Mouse (Mus musculus) kidney, adult 9 months (tissue): Measurements from ENCODE around the gene Cpsf4.
"Not testable (repeated sequence)": the region's sequence is repeated elsewhere in the genome, so short reads cannot be mapped to it uniquely, and the experiment has no call there.

Source experiments
- DNase-seq: peaks from one replicate; pipeline ENCODE4 v3.0.0; 2022

Gene Cpsf4

GRCm38 (mm10) chr5:145166536-145167305, at the start of gene Cpsf4, which contains the start of gene Ptcd1:
Cpsf4 (plus strand) TSS chr5:145167213.
Ptcd1 (minus strand) TSS chr5:145167108.
- peak; percentile 99 for DNase-seq

DNA sequence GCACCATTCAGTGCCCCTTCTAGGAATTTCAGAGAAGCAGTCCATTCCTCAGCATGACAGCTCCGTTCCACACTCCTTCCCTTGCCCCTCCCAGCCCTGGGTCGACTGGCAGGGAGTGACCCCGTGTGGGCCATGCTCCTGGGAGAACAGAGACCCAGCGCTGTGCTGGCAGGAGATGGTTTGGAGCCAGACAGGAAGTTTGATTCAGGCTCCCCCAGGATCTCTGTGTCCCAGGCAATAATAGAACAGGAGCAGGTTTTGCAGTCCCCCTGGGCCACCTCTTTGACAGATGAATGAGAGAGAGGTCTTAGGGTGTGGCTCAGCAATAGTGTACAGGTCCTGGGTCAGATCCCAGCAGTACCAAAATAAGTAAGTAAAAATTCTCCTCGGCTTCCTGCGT, 49.0 kb upstream of the Cpsf4 start:
- DNase-seq = peak; percentile 28

- no peak for DNase-seq
Observed at GRCm38 (mm10) chr5:145118461-145118860, 48.6 kb upstream of the Cpsf4 start.

DNA sequence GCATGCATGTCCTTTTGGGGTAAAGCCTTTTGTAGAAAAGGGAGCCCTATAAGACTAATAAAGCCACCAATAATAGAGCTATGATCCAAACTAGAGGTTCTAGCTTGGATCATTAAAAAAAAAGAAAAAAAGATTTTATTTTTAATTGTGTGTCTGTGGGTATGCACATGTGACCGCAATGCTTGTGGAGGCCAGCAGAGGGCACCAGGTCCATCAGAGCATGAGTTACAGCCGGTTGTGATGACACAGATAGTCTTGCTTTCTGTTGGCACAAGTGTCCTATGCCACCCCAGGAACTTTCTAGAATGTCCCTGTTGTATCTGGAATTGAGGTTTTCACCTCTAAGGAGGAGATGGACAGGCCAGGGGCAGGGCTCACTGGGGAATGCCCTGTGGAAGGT, 47.6 kb upstream of the Cpsf4 start:
- no peak for DNase-seq

DNA sequence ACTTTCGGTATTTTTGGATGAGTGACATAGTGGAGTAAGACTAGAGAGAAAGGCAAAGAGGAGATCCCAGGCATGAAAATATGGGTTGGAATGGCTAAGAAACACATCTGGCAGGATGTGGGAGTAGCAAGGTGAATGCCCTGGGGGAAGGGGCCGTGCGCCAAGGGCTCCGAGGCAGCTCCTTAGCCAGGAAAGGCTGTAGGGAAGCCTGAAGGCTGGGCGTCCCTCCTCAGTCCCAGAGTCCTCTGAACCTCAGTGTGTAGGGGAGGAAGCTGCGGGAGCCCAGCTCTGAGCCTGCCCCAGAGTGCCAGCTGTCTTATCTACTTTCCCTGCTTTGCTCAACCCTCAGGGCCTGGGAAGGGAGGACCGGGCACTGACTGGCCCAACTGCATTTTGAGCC, 46.1 kb upstream of the Cpsf4 start:
- no peak for DNase-seq

- no peak for DNase-seq
Observed at GRCm38 (mm10) chr5:145123396-145123795, 43.6 kb upstream of the Cpsf4 start.

DNA sequence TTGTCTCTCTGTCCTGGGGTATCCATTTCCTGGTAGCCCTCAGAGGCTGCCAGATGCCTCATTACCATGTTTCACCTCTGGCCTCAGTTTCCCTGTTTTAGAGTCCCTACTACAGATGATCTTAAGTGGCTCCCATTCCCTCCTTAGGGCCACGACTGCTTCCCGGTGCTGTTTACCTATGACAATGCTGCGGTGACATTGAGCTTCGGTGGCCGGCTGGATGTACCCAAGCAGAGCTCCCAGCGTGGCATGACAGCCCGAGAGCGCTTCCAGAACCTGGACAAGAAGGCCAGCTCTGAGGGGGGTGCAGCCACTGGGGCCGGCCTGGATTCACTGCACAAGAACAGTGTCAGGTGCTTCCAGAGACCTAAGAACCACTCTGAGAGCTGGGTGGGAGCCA, 40.4 kb upstream of the Cpsf4 start:
- no peak for DNase-seq

GRCm38 (mm10) chr5:145129124-145129523, 37.9 kb upstream of the Cpsf4 start:
- no peak for DNase-seq

DNA sequence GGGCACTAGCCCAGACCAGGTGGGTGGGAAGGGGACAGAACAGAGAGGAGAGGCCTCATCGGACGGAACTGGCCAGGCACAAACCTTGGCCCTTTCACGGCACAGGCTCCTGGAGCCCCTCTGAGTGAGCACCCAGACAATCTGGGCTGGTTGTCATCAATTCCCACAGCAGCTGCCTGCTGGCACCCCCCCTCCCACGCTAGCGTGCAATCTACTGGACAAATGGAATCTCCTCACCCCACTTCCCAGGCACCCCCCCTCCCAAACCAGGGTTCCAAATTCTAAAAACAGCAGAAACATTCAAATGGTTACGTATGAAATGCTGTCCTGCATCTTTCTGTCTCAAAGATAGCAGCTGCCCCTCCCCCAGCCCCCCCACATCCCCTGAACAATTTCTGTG, 37.2 kb upstream of the Cpsf4 start:
- not testable (repeated sequence) for DNase-seq

- no peak for DNase-seq
Observed at GRCm38 (mm10) chr5:145130191-145130590, 36.8 kb upstream of the Cpsf4 start.

DNA sequence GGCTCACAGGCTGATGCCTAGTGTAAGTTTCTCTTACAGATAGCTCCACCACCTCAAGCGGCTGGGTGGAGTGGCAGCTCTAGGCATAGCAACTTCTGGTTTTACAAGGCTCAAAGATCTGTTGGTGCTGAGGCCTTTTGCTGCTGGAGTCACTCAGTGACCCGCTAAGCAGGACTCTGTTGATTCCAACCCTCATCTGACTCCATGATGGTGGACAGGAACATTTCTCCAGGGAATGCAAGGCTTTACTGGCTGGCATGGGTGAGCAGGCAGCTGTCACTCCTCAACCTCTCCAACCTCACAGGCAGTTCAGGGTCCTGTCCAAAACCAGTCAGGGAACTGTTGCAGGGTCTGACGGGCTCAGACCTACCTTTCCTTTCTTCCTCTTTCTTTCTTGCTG, 36.0 kb upstream of the Cpsf4 start:
- DNase-seq = no peak

- not testable (repeated sequence) for DNase-seq
Observed at GRCm38 (mm10) chr5:145133275-145133674, 33.7 kb upstream of the Cpsf4 start.

DNA sequence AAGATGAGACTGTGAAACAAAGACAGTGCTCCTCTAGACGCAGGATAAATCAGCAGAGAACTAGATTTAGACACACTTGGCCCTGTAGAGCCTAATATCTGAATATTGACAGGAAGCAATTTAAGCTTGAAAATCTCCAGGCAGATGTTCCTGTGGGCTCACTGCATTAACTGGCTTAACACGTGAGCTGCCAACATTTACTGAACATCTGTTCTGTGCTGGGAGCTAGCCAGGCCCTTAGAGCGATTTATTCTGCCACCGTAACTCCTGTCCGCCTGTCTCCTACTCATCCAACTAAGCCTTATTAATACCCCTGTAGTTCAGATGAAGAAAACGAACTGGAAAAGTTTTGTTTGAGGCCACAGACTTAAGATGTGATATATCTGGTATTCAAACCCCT, 28.2 kb upstream of the Cpsf4 start:
- no peak for DNase-seq

GRCm38 (mm10) chr5:145139571-145140519, 27.2 kb upstream of the Cpsf4 start, which contains the start of the genes Pdap1 and Bud31:
Pdap1 (minus strand) TSS chr5:145140238.
Bud31 (plus strand) TSS chr5:145140362.
- DNase-seq = peak; percentile 96

DNA sequence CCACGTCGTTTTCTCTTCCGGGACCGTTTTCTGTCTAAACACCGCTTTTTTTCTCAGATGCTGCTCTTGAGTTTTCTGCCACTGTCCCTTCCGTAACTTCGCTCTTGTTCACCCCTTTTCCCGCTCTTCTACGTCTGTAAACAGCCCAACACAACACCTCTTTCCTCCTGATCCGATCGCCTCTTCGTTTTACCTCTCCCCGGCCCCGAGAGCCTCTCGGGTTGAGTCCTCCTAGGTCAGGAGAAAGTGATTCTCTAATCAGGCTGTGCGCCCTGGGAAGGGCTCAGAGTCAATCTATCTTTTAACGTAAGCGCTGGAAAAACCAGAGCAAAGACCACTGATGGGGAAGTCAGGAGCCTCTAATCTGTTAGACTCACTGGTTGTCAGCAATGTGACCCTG, 26.4 kb upstream of the Cpsf4 start:
- no peak for DNase-seq

DNA sequence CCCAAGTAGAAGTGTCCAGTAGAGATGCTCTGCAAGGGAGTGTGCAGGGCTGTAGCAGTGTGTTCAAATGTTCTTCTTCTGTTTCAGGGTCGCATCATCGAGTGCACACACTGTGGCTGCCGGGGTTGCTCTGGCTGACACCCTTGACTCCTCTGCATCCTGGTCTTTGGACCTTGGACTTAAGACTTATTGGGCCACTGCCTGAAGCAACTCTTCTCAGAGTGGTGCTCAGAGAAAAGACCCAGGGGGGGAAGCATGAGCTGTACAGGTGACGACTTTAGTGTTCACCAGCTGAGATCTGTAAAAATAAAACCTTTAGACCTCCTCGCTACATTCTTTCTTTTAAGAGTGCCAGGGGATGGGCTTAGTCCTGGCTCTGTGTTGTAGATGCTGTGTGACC, 19.3 kb upstream of the Cpsf4 start:
- DNase-seq = peak; percentile 77

DNA sequence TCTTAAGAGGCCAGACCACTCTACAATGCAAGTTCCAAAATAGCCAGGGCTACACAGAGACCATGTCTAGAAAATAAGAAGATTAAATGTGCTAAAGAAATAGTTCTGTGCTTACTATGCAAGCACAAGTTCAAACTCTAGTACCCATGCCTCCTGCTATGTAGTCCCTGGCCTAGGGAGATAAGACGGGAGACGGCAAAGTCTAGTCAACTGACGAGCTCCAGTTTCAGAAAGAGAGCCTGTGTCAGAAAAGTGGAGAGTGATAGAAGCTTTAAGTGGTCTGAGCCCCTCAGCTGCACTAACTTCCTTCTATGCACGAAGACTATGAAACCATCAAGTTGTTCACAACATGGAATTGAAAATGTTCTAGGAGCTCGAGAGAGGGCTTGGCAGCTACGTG, 17.7 kb upstream of the Cpsf4 start:
- no peak for DNase-seq

DNA sequence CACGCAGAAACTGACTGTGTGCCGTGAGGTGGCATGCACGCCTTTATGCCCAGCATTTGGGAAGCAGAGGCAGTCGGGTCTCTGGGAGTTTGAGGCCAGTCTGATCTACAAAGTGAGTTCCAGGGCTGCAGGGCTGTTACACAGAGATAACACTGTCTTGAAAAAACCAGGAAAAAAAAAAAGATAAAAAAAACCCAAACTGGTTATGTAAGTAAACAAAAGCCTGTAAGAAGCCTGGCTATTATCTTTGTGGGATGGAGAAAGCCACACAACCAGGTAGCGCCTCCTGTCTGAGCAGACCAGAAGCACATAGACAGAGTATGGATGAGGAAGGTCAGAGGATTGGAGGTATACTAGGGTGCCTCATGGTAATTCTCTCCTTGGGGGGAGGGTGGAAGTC, 14.3 kb upstream of the Cpsf4 start:
- DNase-seq = no peak

GRCm38 (mm10) chr5:145161361-145161760, 5.7 kb upstream of the Cpsf4 start:
- no peak for DNase-seq

GRCm38 (mm10) chr5:145164710-145165109, 2.3 kb upstream of the Cpsf4 start:
- peak; percentile 36 for DNase-seq

DNA sequence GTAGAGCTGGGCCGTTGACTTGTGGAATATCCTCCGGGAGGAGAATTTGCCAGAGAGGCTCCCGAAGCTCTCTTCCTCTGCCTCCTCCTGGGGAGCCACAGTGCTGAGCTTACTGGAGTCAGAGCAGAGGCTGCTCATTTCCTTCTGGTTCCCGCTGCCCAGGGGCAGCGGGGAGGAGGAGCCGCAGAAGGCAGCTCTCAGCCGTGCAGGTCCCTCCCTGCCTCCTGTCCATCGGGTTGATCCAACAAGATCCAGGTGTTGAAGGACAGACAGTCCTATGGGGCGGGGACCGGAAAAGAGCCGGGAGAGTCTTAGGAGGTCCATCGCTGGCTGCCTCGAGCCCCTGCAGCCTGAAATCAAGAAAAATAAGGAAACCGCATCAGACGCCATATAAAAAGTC, 1.8 kb upstream of the Cpsf4 start:
- no peak for DNase-seq

GRCm38 (mm10) chr5:145167306-145167661, 271 bp downstream of the Cpsf4 start:
- DNase-seq = no peak

DNA sequence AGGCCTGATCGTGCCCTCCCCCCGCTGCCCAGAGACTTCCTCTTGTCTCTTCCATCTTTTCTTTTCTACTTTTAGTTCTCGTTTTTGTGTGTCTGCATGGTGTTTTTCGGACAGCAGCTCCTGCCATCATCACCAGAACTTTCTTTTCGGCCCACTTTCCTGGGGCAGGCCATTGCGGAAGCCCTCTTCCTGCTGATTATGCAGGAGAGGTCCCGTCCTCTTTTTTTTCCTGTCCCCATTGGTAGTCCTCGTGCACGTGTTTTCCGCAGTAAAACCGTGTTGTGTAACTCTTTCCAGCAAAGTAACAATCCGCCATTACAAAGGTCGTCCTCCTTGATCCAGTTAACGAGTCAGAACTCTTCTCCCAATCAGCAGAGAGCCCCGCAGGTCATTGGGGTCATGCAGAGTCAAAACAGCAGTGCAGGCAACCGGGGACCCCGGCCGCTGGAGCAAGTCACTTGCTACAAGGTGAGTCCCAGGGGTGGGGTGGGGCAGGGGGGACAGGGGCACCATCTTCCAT, 11.5 kb downstream of the Cpsf4 start:
- DNase-seq = no peak

- DNase-seq = no peak
Observed at GRCm38 (mm10) chr5:145185244-145185643, 18.2 kb downstream of the Cpsf4 start.
